Mouse (Mus musculus) heart, embryonic 11.5 days (tissue): Measurements from ENCODE around the gene Luc7l. TPM values are rescaled to one million over a fixed set of nuclear protein-coding genes. Genes with fewer than 3 reads are reported as not detected.
"Not testable (repeated sequence)": the region's sequence is repeated elsewhere in the genome, so short reads cannot be mapped to it uniquely, and the experiment has no call there.

Source experiments
- ATAC-seq: fragments of 200-750 bp; cut with Nextera tagmentation; replicated peaks from 2 replicates; pipeline ENCODE4 v1.8.0; 2017; ENCODE audit warnings: moderate library complexity; ENCODE audit not compliant: insufficient number of reproducible peaks, low FRiP score, low TSS enrichment
- H3K27ac ChIP-seq: fragments of 300-500 bp; sonication (generic); 2 replicates; pipeline ENCODE4 v1.5.1; 2014; ENCODE audit warnings: mild to moderate bottlenecking, low read depth, low read length
- H3K27me3 ChIP-seq: fragments of 300-500 bp; sonication (generic); 2 replicates; pipeline ENCODE4 v1.6.1; 2014; ENCODE audit warnings: mild to moderate bottlenecking, low read length, mixed read lengths; ENCODE audit not compliant: control insufficient read depth, insufficient read depth
- H3K36me3 ChIP-seq: fragments of 300-500 bp; sonication (generic); 2 replicates; pipeline ENCODE4 v1.6.1; 2014; ENCODE audit warnings: mild to moderate bottlenecking, low read length, moderate library complexity, mixed read lengths; ENCODE audit not compliant: control insufficient read depth, insufficient read depth
- H3K4me1 ChIP-seq: fragments of 300-500 bp; sonication (generic); 2 replicates; pipeline ENCODE4 v1.6.1; 2014; ENCODE audit warnings: low read length; ENCODE audit not compliant: control insufficient read depth, insufficient read depth
- H3K4me2 ChIP-seq: fragments of 300-500 bp; sonication (generic); 2 replicates; pipeline ENCODE4 v1.6.1; 2014; ENCODE audit warnings: mild to moderate bottlenecking, moderate library complexity
- H3K4me3 ChIP-seq: fragments of 300-500 bp; sonication (generic); 2 replicates; pipeline ENCODE4 v1.5.1; 2014; ENCODE audit warnings: low read depth, low read length
- H3K9ac ChIP-seq: fragments of 300-500 bp; sonication (generic); 2 replicates; pipeline ENCODE4 v1.6.1; 2014; ENCODE audit warnings: mild to moderate bottlenecking, low read depth, low read length, moderate library complexity
- H3K9me3 ChIP-seq: fragments of 300-500 bp; sonication (generic); replicated peaks from 2 replicates; pipeline ENCODE4 v1.6.1; 2016; ENCODE audit warnings: low read length; ENCODE audit not compliant: control insufficient read depth
- WGBS: fragments of 180-500 bp; shearing (Covaris S2); extraction: QIAGEN DNeasy Blood & Tissue Kit; methylation state at CpG from one replicate; pipeline ENCODE4 v1.1.7; 2014; ENCODE audit not compliant: insufficient replicate concordance; 5-methylcytosine and 5-hydroxymethylcytosine counted together
- polyA plus RNA-seq: library from polyadenylated mRNA; unstranded; fragments of >200 nt; fragmentation: Nextera tagmentation; extraction: Ambion mirVana; gene quantifications from 2 replicates; pipeline ENCODE4 v1.2.1, GENCODE M21; 2014

Luc7l gene
- polyA plus RNA-seq, 1 experiment from 2014 or later: 70.2 TPM

- no peak for ATAC-seq
- WGBS: 33% methylated on average over 1 of the region's 1 CpGs
- Histone ChIP-seq H3K36me3 (peaks cover 30% of the 10 kb centered on the region), H3K4me2 (no peak overlapping the region), H3K27ac (no peak overlapping the region), H3K4me3 (no peak overlapping the region), H3K4me1 (no peaks in the 10 kb centered on the region), H3K9me3 (no peaks in the 10 kb centered on the region), H3K27me3 (no peaks in the 10 kb centered on the region), H3K9ac (no peak overlapping the region)
Observed at GRCm38 (mm10) chr17:26268851-26269250, 16.2 kb downstream of the Luc7l start.

- H3K4me2 ChIP-seq, ATAC-seq, H3K27me3 ChIP-seq, H3K4me1 ChIP-seq, H3K9ac ChIP-seq, H3K4me3 ChIP-seq, H3K9me3 ChIP-seq, H3K27ac ChIP-seq: not testable (repeated sequence)
- H3K36me3 ChIP-seq: peaks cover 26% of the 10 kb centered on the region
- WGBS: 96% methylated on average over 10 of the region's 10 CpGs
Observed at GRCm38 (mm10) chr17:26269577-26269976, 16.9 kb downstream of the Luc7l start.

GRCm38 (mm10) chr17:26272586-26272985 is 19.9 kb downstream of the Luc7l start:
- 86% methylated on average over 3 of the region's 3 CpGs for WGBS
- Histone ChIP-seq H3K9ac (no peak overlapping the region), H3K27ac (no peak overlapping the region), H3K4me2 (no peak overlapping the region), H3K4me1 (no peaks in the 10 kb centered on the region), H3K27me3 (no peaks in the 10 kb centered on the region), H3K36me3 (peaks cover 31% of the 10 kb centered on the region), H3K4me3 (no peak overlapping the region), H3K9me3 (no peaks in the 10 kb centered on the region)
- no peak for ATAC-seq

- Histone ChIP-seq H3K4me3 (no peak overlapping the region), H3K4me2 (no peak overlapping the region), H3K27ac (no peak overlapping the region), H3K9ac (no peak overlapping the region), H3K36me3 (peaks cover 46% of the 10 kb centered on the region), H3K27me3 (no peaks in the 10 kb centered on the region), H3K9me3 (no peaks in the 10 kb centered on the region), H3K4me1 (no peaks in the 10 kb centered on the region)
- 88% methylated on average over 13 of the region's 13 CpGs for WGBS
- ATAC-seq: no peak
Observed at GRCm38 (mm10) chr17:26275933-26276332, 23.2 kb downstream of the Luc7l start.

GRCm38 (mm10) chr17:26276711-26277110 is 24.0 kb downstream of the Luc7l start:
- no peak for ATAC-seq
- no peak overlapping the region for H3K9ac ChIP-seq
- H3K27me3 ChIP-seq: no peaks in the 10 kb centered on the region
- H3K4me1 ChIP-seq: no peaks in the 10 kb centered on the region
- H3K4me3 ChIP-seq: no peak overlapping the region
- no peak overlapping the region for H3K27ac ChIP-seq
- H3K36me3 ChIP-seq: peaks cover 51% of the 10 kb centered on the region
- WGBS: 97% methylated on average over 4 of the region's 4 CpGs
- H3K4me2 ChIP-seq: no peak overlapping the region
- H3K9me3 ChIP-seq: no peaks in the 10 kb centered on the region

GRCm38 (mm10) chr17:26286199-26286955 is 33.7 kb downstream of the Luc7l start:
- no peak for ATAC-seq
- Histone ChIP-seq H3K27me3 (no peaks in the 10 kb centered on the region), H3K4me1 (no peaks in the 10 kb centered on the region), H3K9ac (no peak overlapping the region), H3K27ac (no peak overlapping the region), H3K4me2 (no peak overlapping the region), H3K9me3 (no peaks in the 10 kb centered on the region), H3K4me3 (no peak overlapping the region), H3K36me3 (peaks cover 40% of the 10 kb centered on the region)
- WGBS: 87% methylated on average over 8 of the region's 8 CpGs

GRCm38 (mm10) chr17:26289475-26289874 is 36.8 kb downstream of the Luc7l start:
- Histone ChIP-seq H3K4me3 (no peak overlapping the region), H3K27me3 (no peaks in the 10 kb centered on the region), H3K4me1 (no peaks in the 10 kb centered on the region), H3K4me2 (no peak overlapping the region), H3K27ac (no peak overlapping the region), H3K9me3 (no peaks in the 10 kb centered on the region; the same call in 1 of the 2 replicates), H3K9ac (no peak overlapping the region), H3K36me3 (peaks cover 25% of the 10 kb centered on the region)
- WGBS: 81% methylated on average over 4 of the region's 4 CpGs
- ATAC-seq: no peak

GRCm38 (mm10) chr17:26298318-26298717 is 45.6 kb downstream of the Luc7l start:
- H3K4me3 ChIP-seq: not testable (repeated sequence)
- 77% methylated on average over 4 of the region's 4 CpGs for WGBS

GRCm38 (mm10) chr17:26314291-26314690 is 61.6 kb downstream of the Luc7l start:
- H3K27ac ChIP-seq: no peak overlapping the region
- H3K9ac ChIP-seq: no peak overlapping the region
- ATAC-seq: no peak
- peaks cover 4% of the 10 kb centered on the region; the same call in 1 of the 2 replicates for H3K27me3 ChIP-seq
- H3K4me2 ChIP-seq: no peak overlapping the region
- WGBS: 10% methylated on average over 6 of the region's 6 CpGs
- H3K4me3 ChIP-seq: no peak overlapping the region
- H3K4me1 ChIP-seq: no peaks in the 10 kb centered on the region
- no peaks in the 10 kb centered on the region for H3K36me3 ChIP-seq
- H3K9me3 ChIP-seq: no peaks in the 10 kb centered on the region

More at GRCm38 (mm10) chr17:26298318-26298717, 45.6 kb downstream of the Luc7l start:
- not testable (repeated sequence) for H3K9me3 ChIP-seq, H3K4me1 ChIP-seq, ATAC-seq, H3K4me2 ChIP-seq, H3K27ac ChIP-seq, H3K27me3 ChIP-seq, H3K9ac ChIP-seq, H3K36me3 ChIP-seq
